Mouse (Mus musculus): Measurements from ENCODE around the gene Smurf1. TPM values are rescaled to one million over a fixed set of nuclear protein-coding genes. Genes with fewer than 3 reads are reported as not detected.

The Smurf1 gene
- polyA plus RNA-seq, 1 experiment from 2014 or later, result 32.3 TPM

Small RNA genes within 50 kb of the gene (microRNA-seq; reads per million reads assigned to microRNA genes)
- gene Mir7039, result not detected

Other genes with a start within 250 kb of the Smurf1 start
- 534 and 580 TPM in 2 replicates for gene Tmem130, start 204.0 kb downstream of the Smurf1 start, polyA plus RNA-seq (2015; fragmentation: Nextera tagmentation; extraction: Ambion mirVana)
- 71.4 and 77.7 TPM in 2 replicates for gene Trrap, start 198.1 kb downstream of the Smurf1 start, polyA plus RNA-seq (2015; fragmentation: Nextera tagmentation; extraction: Ambion mirVana)
- not detected in 2 replicates for gene Gm4871, start 66.9 kb upstream of the Smurf1 start, polyA plus RNA-seq (2015; fragmentation: Nextera tagmentation; extraction: Ambion mirVana)
- not detected in 2 replicates for gene 1700018F24Rik, start 77.1 kb upstream of the Smurf1 start, polyA plus RNA-seq (2015; fragmentation: Nextera tagmentation; extraction: Ambion mirVana)
- gene Arpc1a, start 118.0 kb upstream of the Smurf1 start, polyA plus RNA-seq (2015; fragmentation: Nextera tagmentation; extraction: Ambion mirVana), result 277 and 284 TPM in 2 replicates
- gene Kpna7, start 118.2 kb upstream of the Smurf1 start, polyA plus RNA-seq (2015; fragmentation: Nextera tagmentation; extraction: Ambion mirVana), result not detected in 2 replicates
- gene Arpc1b, start 148.4 kb upstream of the Smurf1 start, polyA plus RNA-seq (2015; fragmentation: Nextera tagmentation; extraction: Ambion mirVana), result 50.1 and 50.8 TPM in 2 replicates
- gene Pdap1, start 174.4 kb upstream of the Smurf1 start, polyA plus RNA-seq (2015; fragmentation: Nextera tagmentation; extraction: Ambion mirVana), result 102 and 114 TPM in 2 replicates
- gene Bud31, start 174.5 kb upstream of the Smurf1 start, polyA plus RNA-seq (2015; fragmentation: Nextera tagmentation; extraction: Ambion mirVana), result 167 and 175 TPM in 2 replicates
- 23.3 and 25.0 TPM in 2 replicates for gene Ptcd1, start 201.3 kb upstream of the Smurf1 start, polyA plus RNA-seq (2015; fragmentation: Nextera tagmentation; extraction: Ambion mirVana)
- 52.4 and 52.5 TPM in 2 replicates for gene Cpsf4, start 201.4 kb upstream of the Smurf1 start, polyA plus RNA-seq (2015; fragmentation: Nextera tagmentation; extraction: Ambion mirVana)
- 597 and 600 TPM in 2 replicates for gene Atp5j2, start 226.2 kb upstream of the Smurf1 start, polyA plus RNA-seq (2015; fragmentation: Nextera tagmentation; extraction: Ambion mirVana)
- 14.9 and 15.1 TPM in 2 replicates for gene Zkscan14, start 236.0 kb upstream of the Smurf1 start, polyA plus RNA-seq (2015; fragmentation: Nextera tagmentation; extraction: Ambion mirVana)
- gene Zkscan5, start 238.7 kb upstream of the Smurf1 start, polyA plus RNA-seq (2015; fragmentation: Nextera tagmentation; extraction: Ambion mirVana), result 14.6 and 16.1 TPM in 2 replicates